Mouse (Mus musculus) layer of hippocampus, postnatal 14 days (tissue): ENCODE data around the gene Lbhd1. TPM values are rescaled to one million over a fixed set of nuclear protein-coding genes. Genes with fewer than 3 reads are reported as not detected.

Experiments
- microRNA-seq, 2 experiments: library from miRNA; unstranded; fragments of <30 nt; microRNA quantifications; one replicate each; pipeline ENCODE4 v1.2.0; 2021
- total RNA-seq, 2 experiments: library from RNA; stranded (reverse); gene quantifications; 2 replicates each; pipeline ENCODE4 v1.2.3; 2021

The Lbhd1 gene
- total RNA-seq, 2 experiments from 2014 or later = 5.4 to 7.0 TPM

Small RNA genes lying within 50 kb of the gene (microRNA-seq; reads per million reads assigned to microRNA genes)
- gene Mir5136 = 0 reads per million in 2 experiments

Other genes starting within 250 kb of the Lbhd1 start
- 100 to 1,000 TPM; 162 to 166 TPM for gene Chrm1, start 219.9 kb upstream of the Lbhd1 start, total RNA-seq
- gene Slc3a2, start 160.4 kb upstream of the Lbhd1 start, total RNA-seq = 100 to 1,000 TPM; 188 to 200 TPM
- gene Wdr74, start 147.9 kb upstream of the Lbhd1 start, total RNA-seq = 10 to 100 TPM; 39.9 to 47.9 TPM
- gene 1700092M07Rik, start 143.0 kb upstream of the Lbhd1 start, total RNA-seq = 1 to 10 TPM; 1.8 to 2.0 TPM
- 10 to 100 TPM; 64.5 to 71.4 TPM for gene Stx5a, start 142.3 kb upstream of the Lbhd1 start, total RNA-seq
- gene Nxf1, start 126.7 kb upstream of the Lbhd1 start, total RNA-seq = 10 to 100 TPM; 79.3 to 91.9 TPM
- gene Tmem223, start 112.7 kb upstream of the Lbhd1 start, total RNA-seq = 100 to 1,000 TPM; 101 to 108 TPM
- 10 to 100 TPM; 10.1 to 12.0 TPM for gene Tmem179b, start 109.3 kb upstream of the Lbhd1 start, total RNA-seq
- gene Taf6l, start 97.3 kb upstream of the Lbhd1 start, total RNA-seq = 10 to 100 TPM; 14.1 to 15.0 TPM
- 100 to 1,000 TPM; 119 TPM for gene Polr2g, start 85.2 kb upstream of the Lbhd1 start, total RNA-seq
- gene Zbtb3, start 81.2 kb upstream of the Lbhd1 start, total RNA-seq = 1 to 10 TPM; 4.3 TPM
- 10 to 100 TPM; 29.8 to 32.1 TPM for gene Ttc9c, start 64.4 kb upstream of the Lbhd1 start, total RNA-seq
- gene Hnrnpul2, start 63.7 kb upstream of the Lbhd1 start, total RNA-seq = 100 to 1,000 TPM in 1 of 2 experiments, 10 to 100 TPM in 1; 99.4 to 103 TPM
- 1 to 10 TPM in 1 of 2 experiments, not detected in 1; 4.4 TPM for gene AC129217.1, start 54.0 kb upstream of the Lbhd1 start, total RNA-seq
- 100 to 1,000 TPM in 1 of 2 experiments, 10 to 100 TPM in 1; 96.2 to 107 TPM for gene Bscl2, start 46.3 kb upstream of the Lbhd1 start, total RNA-seq
- gene Gng3, start 44.5 kb upstream of the Lbhd1 start, total RNA-seq = 100 to 1,000 TPM; 220 to 243 TPM
- gene Lrrn4cl, start 33.0 kb upstream of the Lbhd1 start, total RNA-seq = under 1 TPM; 0.30 to 0.55 TPM
- 100 to 1,000 TPM in 1 of 2 experiments, 10 to 100 TPM in 1; 95.4 to 101 TPM for gene Ubxn1, start 12.2 kb upstream of the Lbhd1 start, total RNA-seq
- 10 to 100 TPM; 35.2 to 35.6 TPM for gene Uqcc3, start 2.8 kb upstream of the Lbhd1 start, total RNA-seq
- gene Gm49403, start 198 bp downstream of the Lbhd1 start, total RNA-seq = not detected
- 10 to 100 TPM; 24.4 to 26.1 TPM for gene 1810009A15Rik, start 5.1 kb downstream of the Lbhd1 start, total RNA-seq
- gene Gm49416, start 5.2 kb downstream of the Lbhd1 start, total RNA-seq = 1 to 10 TPM in 1 of 2 experiments, not detected in 1; 1.1 TPM
- gene Ints5, start 9.3 kb downstream of the Lbhd1 start, total RNA-seq = 10 to 100 TPM; 22.0 to 25.4 TPM
- 100 to 1,000 TPM; 111 to 114 TPM for gene Ganab, start 14.3 kb downstream of the Lbhd1 start, total RNA-seq
- 100 to 1,000 TPM; 144 to 149 TPM for gene B3gat3, start 36.6 kb downstream of the Lbhd1 start, total RNA-seq
- 1 to 10 TPM; 3.2 to 4.0 TPM for gene Rom1, start 45.6 kb downstream of the Lbhd1 start, total RNA-seq
- gene Eml3, start 45.8 kb downstream of the Lbhd1 start, total RNA-seq = 10 to 100 TPM; 11.3 to 11.7 TPM
- 10 to 100 TPM; 52.4 to 56.6 TPM for gene Mta2, start 58.1 kb downstream of the Lbhd1 start, total RNA-seq
- 10 to 100 TPM; 15.0 to 17.3 TPM for gene Tut1, start 70.1 kb downstream of the Lbhd1 start, total RNA-seq
- gene Eef1g, start 83.3 kb downstream of the Lbhd1 start, total RNA-seq = 100 to 1,000 TPM; 198 to 230 TPM
- gene Ahnak, start 105.6 kb downstream of the Lbhd1 start, total RNA-seq = 10 to 100 TPM; 20.7 to 22.5 TPM
- gene Scgb1a1, start 204.2 kb downstream of the Lbhd1 start, total RNA-seq = not detected